Mouse (Mus musculus): Measurements from ENCODE around the gene Mapk12.
A peak's percentile ranks its signal among the peaks of the same experiment; 100 is the strongest.

Mapk12 gene

GRCm38 (mm10) chr15:89136461-89137155 is 3.9 kb downstream of the Mapk12 start:
- DNase-seq: no peak

DNA sequence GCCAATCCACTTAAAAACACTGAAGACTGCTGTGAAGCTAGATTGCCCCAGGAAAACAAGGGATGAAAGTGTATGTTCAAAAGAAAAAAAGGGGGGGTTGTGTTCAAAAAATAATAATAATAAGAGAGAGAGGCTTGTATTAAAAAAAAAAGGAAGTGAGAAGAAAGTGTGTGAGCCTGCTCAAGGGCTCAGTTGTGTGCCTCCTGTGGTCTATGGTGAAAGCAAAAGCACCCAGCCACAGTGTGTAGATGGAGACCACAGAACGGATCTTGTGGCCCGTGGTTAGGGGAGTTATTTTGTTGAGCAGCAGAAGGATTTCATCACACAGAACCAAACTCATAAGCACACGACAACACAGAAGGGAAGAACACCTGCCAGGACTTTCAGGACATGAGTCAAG is 9.2 kb downstream of the Mapk12 start:
- DNase-seq: no peak

GRCm38 (mm10) chr15:89130245-89130644 is 10.3 kb downstream of the Mapk12 start:
- no peak for DNase-seq

GRCm38 (mm10) chr15:89128382-89129350 is 11.8 kb downstream of the Mapk12 start, which contains the start of gene Hdac10:
Gene Hdac10 (minus strand): TSS chr15:89128700.
- DNase-seq: peak; percentile 95

GRCm38 (mm10) chr15:89127364-89127940 is 13.1 kb downstream of the Mapk12 start:
- no peak for DNase-seq

GRCm38 (mm10) chr15:89126622-89127021 is 13.9 kb downstream of the Mapk12 start:
- no peak for DNase-seq

DNA sequence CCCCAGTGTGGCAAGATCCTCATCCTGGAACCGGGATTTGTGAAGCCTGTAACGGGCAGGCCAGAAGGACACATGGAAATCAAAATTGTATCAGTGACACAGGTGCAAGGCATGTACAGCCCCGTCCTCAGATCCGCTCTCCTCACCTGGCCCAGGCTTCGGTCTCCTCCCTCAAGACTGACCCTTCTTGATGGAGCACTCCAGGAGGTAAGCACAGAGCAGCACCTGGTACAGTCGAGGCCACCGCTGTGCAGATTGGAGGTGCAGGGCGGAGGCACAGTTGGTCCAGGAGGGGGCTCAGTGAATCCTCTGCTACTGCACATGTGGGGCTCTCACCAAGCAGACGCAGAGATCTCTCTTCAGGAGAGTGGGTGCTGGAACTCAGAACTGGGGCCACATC is 15.2 kb downstream of the Mapk12 start:
- no peak for DNase-seq

DNA sequence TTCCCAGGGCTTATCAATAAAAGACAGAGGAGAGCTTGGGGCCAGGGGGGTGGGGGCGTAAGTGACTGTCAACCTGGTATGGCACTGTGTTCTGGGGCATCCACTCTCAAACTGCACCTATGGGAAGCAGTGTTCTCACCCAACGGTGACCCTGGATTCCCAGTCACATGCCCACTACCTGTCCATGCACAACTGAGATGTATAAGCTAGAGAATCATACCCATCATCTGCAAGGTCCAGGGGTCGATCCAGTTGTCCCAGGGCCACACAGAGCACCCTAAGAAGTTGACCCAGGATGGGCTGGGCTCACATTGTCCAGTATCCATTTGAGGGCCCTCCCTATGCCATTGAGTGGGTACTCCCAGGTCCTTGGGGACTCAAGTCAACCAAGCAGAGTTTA is 16.2 kb downstream of the Mapk12 start:
- DNase-seq: no peak

- no peak for DNase-seq
These were observed 16.9 kb downstream of the Mapk12 start for GRCm38 (mm10) chr15:89123595-89123994.

DNA sequence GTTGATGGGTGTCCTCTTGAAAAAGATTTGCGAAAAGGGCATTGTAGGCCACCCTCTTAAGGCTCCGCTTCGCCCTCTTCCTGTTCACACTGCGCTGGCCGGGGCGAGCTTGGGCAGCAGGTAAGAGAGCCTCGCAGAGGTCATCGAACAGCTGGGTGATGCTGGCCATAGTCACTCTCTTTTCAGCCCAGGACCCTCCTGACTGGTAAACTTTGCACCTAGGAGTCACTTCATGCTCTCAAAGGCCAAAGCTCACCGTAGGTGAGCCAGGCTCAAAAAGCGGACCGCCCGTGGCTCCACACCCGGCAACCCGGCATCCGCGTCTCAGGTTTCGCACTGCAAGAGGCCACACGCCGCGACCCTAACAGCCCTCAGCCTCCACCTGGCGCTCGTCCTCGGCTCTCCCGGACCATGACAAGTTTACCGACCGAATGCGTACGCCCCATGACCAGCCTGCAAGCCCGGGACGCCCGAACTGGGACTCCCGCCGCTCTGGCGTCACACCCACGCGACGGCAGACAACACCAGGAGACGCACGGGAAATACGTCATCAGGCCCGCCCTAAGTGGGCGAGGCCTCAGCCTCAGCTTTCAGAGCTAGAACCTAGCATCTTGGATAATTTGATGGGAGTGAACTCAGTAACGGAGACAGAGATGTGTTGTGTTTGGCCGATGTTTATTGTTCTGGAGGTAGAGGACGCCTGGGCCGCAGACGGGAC is 17.7 kb downstream of the Mapk12 start, which contains the start of gene Tubgcp6:
Gene Tubgcp6 (minus strand): TSS at position 464 of the 718 bp plus-strand sequence.
- peak; percentile 95 for DNase-seq

DNA sequence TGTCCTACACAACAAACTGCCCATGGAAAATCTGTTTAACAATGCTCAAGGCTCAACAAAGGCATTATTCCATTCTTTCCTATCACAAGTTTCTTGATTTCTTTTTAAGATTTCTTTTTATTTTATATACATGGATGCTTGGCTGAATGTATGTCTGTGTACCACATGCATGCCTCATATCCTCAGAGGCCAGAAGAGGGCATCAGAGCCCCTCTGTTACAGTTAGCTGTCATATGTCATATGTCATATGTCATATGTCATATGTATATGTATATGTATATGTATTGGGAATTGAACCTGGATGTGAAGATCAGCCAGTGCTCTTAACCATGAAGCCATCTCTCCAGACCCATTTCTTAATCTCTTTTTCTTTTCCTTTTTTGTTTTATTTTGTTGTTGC is 22.5 kb downstream of the Mapk12 start:
- no peak for DNase-seq

DNA sequence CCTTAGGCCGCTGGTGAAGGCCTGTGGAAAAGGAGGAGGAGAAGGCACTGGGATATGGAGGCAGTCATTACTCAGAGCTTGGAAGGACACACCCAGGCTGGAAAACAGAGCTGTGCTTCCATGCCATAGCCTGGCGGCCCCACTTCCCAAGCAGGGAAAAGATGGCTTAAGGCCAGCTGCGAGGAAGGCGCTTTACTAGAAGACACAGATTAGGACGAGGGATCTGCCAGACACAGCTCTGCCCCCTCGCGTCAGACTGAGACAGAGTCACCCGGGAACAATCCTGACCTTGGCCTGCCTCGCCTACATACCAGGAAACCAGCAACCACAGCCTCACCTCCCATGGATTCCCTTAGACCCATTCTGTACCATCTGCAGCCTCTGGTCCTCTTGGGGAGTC is 30.4 kb downstream of the Mapk12 start:
- no peak for DNase-seq

GRCm38 (mm10) chr15:89106976-89107375 is 33.5 kb downstream of the Mapk12 start:
- DNase-seq: no peak

DNA sequence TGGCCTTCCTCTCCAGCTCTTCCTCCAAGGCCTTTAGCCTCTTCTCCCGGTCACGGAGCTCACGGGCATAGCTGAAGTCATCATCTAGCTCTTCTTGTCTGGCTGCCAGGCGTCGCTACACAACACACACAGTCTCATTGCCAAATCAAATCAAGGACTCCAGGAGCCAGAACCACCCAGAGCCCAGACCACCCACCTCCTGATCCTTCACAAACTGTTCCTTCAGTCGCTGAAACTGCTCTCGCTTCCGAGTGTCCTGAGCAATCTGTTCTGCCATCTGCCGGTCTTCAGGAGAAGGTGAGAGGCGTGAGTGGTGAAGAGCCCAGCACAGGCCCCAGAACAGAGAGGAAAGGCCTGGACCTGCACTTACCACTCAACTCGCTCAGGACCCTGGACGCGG is 34.4 kb downstream of the Mapk12 start:
- DNase-seq: peak; percentile 81

- peak; percentile 94 for DNase-seq
These were observed 36.1 kb downstream of the Mapk12 start for GRCm38 (mm10) chr15:89104425-89104824.

DNA sequence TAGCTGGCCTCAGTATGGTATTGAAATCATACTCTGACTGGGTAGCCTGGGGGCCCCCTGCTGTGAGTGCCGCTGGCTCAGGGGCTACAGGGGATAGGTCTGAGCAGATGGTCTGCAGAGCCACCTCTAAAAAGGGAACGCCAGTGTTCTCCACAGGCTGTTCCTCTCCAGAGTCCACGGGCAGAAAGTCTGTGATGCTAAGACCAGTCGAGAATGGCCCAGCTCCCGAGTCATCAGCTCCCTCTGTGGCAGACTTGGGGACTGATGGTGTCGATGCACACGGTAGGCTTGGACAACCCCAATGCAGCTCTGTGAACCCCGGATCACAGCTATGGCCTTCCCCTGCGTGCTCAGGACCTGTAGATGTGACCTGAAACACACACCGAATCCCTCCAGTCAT is 36.6 kb downstream of the Mapk12 start:
- peak; percentile 74 for DNase-seq

GRCm38 (mm10) chr15:89102646-89103045 is 37.9 kb downstream of the Mapk12 start:
- DNase-seq: no peak

DNA sequence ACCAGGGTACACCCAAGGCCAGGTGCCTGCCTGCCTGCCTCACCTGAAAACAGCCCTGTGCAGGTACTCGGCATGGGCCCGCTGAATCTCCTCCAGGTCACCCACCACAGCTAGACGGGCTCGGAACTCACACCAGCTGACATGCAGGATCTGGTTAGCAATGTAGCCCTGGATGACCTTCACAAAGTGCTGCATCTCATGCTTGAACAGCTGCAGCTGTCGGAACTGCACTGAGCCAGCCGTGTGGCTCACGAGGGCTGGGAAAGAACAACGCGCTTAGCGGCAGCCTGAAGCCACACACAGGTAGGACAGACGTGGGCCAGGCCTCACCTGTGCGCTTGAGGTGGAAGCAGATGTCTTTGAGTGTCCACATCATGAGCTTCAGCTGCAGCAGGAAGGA is 39.7 kb downstream of the Mapk12 start:
- no peak for DNase-seq

DNA sequence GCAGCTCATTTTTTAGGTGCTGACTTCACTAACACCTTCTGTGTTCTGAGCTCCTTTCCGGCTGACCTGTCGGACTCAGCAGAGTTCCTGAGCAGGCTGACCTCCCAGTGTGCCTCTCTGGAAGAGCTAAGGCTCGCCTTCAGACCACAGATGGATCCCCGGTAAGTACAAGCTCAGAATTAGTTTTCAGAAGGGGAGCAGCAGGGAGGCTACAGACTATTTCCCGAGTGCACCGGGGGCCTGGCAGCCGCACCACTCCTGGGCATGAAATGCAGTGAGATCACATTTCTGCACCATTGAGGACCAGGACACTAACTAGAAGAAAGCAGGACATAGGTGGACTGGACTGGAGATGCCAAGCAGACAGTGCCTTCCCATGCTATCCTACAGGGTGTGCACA is 41.9 kb downstream of the Mapk12 start:
- DNase-seq: peak; percentile 71

DNA sequence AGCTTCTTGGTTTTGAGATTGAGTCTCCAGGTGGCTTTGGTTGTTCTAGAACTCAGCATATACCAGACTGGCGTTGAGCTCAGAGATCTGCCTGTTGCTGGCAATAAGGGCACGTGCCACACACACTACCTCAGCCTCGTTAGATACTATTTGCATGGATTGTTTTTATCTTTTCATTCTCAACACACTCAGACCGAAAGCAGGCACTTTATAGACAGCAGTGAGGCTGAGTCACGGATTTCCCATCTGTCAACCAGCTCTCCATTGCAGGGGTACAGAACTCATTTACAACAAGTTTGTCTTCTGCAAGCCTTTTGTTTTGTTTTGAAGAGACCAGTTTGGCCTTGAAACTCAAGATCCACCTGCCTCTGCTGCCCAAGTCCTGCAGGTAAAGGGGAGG is 43.1 kb downstream of the Mapk12 start:
- no peak for DNase-seq

DNA sequence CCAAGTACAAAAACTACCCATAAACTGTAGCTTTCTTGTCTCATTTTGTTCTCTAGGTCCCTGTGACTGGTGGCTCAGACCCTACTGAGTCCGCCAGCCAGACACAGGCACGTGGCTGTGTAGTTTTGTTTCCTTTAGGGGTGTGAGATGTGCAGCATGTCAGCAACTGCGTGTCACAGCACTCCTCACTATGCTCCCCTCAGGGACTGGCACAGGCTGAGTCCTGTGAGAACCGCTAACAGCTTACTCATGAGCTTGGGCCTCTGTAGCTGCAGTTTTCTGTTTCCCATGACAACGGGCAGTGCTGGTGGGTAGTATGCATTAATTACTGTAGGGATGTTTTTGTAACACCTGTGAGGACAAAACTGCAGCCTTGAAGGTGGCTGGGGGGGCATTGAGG is 48.3 kb downstream of the Mapk12 start:
- no peak for DNase-seq

DNA sequence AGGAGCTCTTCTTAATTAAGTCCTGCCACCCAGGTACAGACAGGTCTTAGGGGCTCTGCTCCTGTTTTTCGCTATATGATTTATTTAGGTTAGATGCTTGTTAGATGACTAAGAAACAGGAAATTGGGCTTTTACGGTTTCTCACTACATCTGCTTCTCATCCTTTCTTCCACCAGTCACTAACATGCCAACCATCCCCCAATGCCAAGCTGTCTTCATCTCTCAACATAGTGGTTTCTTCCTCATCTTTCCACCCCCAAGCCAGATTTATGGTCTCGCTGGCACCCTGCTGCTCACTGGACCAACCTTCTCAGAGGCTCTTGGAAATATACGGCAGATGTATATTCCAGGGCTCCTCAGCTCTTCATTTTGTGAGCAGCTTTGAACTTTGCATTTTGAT is 49.8 kb downstream of the Mapk12 start:
- DNase-seq: no peak

All from cerebellum, adult 8-10 months (tissue).